Mouse (Mus musculus) megakaryocyte, embryonic 14.5 days (primary cell): ENCODE results near the gene Gm26938.

Experiments
- FLI1 ChIP-seq: IDR thresholded peaks from 2 replicates; pipeline ENCODE4 v1.6.1; 2012; ENCODE audit warnings: low read length, inconsistent platforms, mixed read lengths
- GATA1 ChIP-seq: IDR thresholded peaks from 3 replicates; pipeline ENCODE4 v1.6.1; 2012; ENCODE audit warnings: mixed read lengths, low read length, inconsistent platforms, borderline replicate concordance

DNA sequence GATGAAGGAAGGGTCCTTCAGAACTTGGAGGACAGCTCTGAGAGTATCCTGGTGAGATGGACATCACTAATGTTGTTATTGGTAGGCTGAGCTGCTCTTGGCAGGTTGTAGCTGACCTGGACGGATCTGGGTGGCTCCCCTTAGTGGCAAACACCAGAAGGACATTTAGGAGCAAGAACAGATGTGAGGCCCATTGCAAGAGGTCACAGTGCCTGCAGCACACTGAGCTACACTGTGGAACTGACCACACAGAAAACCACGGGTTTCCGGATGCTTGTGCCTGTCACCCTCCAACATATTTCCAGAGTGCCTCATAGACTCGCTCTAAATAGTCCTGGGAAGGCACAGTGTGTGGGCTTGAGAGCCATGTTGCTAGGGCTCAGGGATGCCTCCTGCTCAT is 36.7 kb downstream of the Gm26938 start:
- TF ChIP-seq FLI1 (peak; percentile 66), GATA1 (no peak)
